Mouse (Mus musculus): ENCODE measurements around the gene Qars. TPM values are rescaled to one million over a fixed set of nuclear protein-coding genes. Genes with fewer than 3 reads are reported as not detected.
A peak's percentile ranks its signal among the peaks of the same experiment; 100 is the strongest.

The Qars gene
- polyA plus RNA-seq, 1 experiment from 2014 or later, result 119 TPM

DNA sequence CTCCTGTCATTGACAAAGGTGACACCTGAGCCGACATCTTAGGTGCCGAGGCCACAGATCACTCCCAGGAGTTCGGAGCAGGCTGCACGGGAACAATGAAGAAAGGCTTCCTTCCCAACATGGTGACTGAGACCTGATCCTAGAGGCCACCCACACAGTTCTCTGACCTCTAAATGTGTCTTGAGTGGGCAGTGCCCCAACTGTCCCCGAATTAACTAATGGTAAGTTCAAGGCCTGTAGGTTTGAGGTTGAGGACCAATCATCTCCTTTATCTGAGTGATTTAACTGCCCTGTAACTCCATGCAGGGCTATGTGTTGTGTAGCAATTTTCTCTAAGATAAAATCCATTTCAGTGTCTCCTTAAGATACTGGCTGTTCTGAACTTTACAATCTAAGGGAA lies 38.1 kb upstream of the Qars start:
- H3K9ac ChIP-seq (ENCODE audit: low read length), result no peak overlapping the region
- 62% methylated on average over 5 of the region's 5 CpGs for WGBS
- no peak for DNase-seq (ENCODE audit: low spot score)
- H3K4me2 ChIP-seq (ENCODE audit: low read length), result no peak overlapping the region
- no peak overlapping the region for H3K27ac ChIP-seq (ENCODE audit: low read depth)
- ATAC-seq (replicated peaks; ENCODE audit: low FRiP score, low TSS enrichment, low read depth), result no peak
- no peaks in the 10 kb centered on the region for H3K4me1 ChIP-seq (replicated peaks; ENCODE audit: control insufficient read depth, insufficient read depth, low read length)
- no peaks in the 10 kb centered on the region for H3K27me3 ChIP-seq (replicated peaks; ENCODE audit: control insufficient read depth, insufficient read depth, low read length)
- no peak overlapping the region for H3K4me3 ChIP-seq (ENCODE audit: low read depth, low read length)
- peaks cover 27% of the 10 kb centered on the region for H3K36me3 ChIP-seq (ENCODE audit: control insufficient read depth, insufficient read depth, low read length)
- no peaks in the 10 kb centered on the region for H3K9me3 ChIP-seq (ENCODE audit: control insufficient read depth, low read length)

DNA sequence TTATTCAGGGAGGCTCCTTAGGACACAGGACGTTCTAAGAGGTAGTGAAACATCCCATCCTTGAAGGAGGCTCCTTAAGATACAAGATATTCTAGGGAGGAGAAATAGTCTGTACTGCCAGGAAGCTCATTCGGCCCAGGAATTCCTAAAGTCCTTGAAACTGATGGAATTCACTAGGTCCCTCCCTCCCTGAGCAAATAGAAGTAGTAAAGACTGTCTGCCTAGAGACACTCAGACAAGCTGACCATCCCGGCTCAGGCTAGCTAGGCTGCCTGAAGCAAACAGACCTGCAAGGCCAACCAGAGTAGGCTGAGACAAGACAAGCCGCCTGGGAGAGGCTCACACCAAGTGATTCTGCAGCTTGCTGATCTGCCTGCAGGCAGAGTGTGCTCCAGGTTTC lies 37.7 kb upstream of the Qars start:
- Histone ChIP-seq H3K4me1 (replicated peaks; ENCODE audit: control insufficient read depth, insufficient read depth, low read length) (no peaks in the 10 kb centered on the region), H3K4me3 (ENCODE audit: low read depth, low read length) (no peak overlapping the region), H3K36me3 (ENCODE audit: control insufficient read depth, insufficient read depth, low read length) (peaks cover 23% of the 10 kb centered on the region), H3K4me2 (ENCODE audit: low read length) (no peak overlapping the region), H3K27ac (ENCODE audit: low read depth) (no peak overlapping the region), H3K27me3 (replicated peaks; ENCODE audit: control insufficient read depth, insufficient read depth, low read length) (no peaks in the 10 kb centered on the region), H3K9ac (ENCODE audit: low read length) (no peak overlapping the region), H3K9me3 (ENCODE audit: control insufficient read depth, low read length) (no peaks in the 10 kb centered on the region)
- DNase-seq (ENCODE audit: low spot score) (no peak), ATAC-seq (replicated peaks; ENCODE audit: low FRiP score, low TSS enrichment, low read depth) (no peak)
- WGBS, result 52% methylated on average over 4 of the region's 4 CpGs

DNA sequence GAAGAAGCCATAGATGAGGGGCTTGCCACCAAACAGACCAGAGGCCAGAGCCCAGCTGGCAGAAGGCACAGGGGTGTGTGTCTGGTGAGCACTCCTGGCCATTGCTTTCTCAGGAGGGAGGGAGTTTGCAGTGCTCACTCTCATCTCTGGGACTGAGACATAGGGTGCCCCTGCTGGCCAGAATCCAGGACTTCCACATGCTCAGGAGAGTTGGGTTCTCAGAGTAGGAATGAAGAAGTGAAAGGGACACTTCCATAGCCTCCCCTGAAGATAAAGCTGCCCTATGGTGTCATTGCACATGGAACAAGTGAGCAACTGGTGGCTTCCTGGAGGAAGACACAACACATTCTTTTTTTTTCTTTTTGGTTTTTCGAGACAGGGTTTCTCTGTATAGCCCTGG lies 33.0 kb upstream of the Qars start:
- 78% methylated on average over 1 of the region's 1 CpGs for WGBS
- DNase-seq (ENCODE audit: low spot score) (no peak), ATAC-seq (replicated peaks; ENCODE audit: low FRiP score, low TSS enrichment, low read depth) (no peak)
- H3K9ac ChIP-seq (ENCODE audit: low read length), result no peak overlapping the region
- no peaks in the 10 kb centered on the region for H3K27me3 ChIP-seq (replicated peaks; ENCODE audit: control insufficient read depth, insufficient read depth, low read length)
- H3K4me1 ChIP-seq (replicated peaks; ENCODE audit: control insufficient read depth, insufficient read depth, low read length), result peaks cover 6% of the 10 kb centered on the region
- H3K9me3 ChIP-seq (ENCODE audit: control insufficient read depth, low read length), result no peaks in the 10 kb centered on the region
- no peak overlapping the region for H3K27ac ChIP-seq (ENCODE audit: low read depth)
- no peak overlapping the region for H3K4me3 ChIP-seq (ENCODE audit: low read depth, low read length)
- no peak overlapping the region for H3K4me2 ChIP-seq (ENCODE audit: low read length)
- no peaks in the 10 kb centered on the region for H3K36me3 ChIP-seq (ENCODE audit: control insufficient read depth, insufficient read depth, low read length)

DNA sequence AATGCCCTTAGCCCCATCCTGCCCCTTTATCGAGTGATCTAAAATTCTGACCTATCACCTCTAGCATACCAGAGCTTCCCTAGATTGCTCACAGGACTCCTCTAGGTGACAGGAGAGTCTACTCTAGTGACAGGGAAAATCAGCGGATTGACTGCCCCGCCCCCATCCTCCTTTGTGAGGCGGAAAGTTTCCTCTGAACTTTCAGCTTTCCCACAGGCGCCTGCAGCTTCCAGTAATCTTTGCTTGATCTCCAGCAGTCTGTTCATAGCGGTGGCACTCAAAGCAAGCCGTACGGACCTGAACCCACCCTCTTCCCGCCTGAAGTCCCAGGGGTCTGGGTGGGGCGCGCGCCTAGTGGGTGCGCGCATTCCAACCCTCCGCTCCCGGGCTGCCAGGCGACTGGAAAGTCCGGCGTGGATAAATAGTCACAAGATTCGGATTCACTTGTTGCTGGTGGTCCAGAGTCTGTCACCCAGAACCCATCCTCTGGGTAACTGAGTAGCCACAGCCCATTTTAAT lies 28.8 kb upstream of the Qars start:
- H3K27ac ChIP-seq (ENCODE audit: low read depth), result peak overlapping the region; percentile 87
- H3K36me3 ChIP-seq (ENCODE audit: control insufficient read depth, insufficient read depth, low read length), result peaks cover 22% of the 10 kb centered on the region
- peaks cover 17% of the 10 kb centered on the region for H3K4me1 ChIP-seq (replicated peaks; ENCODE audit: control insufficient read depth, insufficient read depth, low read length)
- peak overlapping the region; percentile 91 for H3K4me2 ChIP-seq (ENCODE audit: low read length)
- 1% methylated on average over 20 of the region's 20 CpGs for WGBS
- DNase-seq (ENCODE audit: low spot score) (peak; percentile 92), ATAC-seq (replicated peaks; ENCODE audit: low FRiP score, low TSS enrichment, low read depth) (peak; percentile 79)
- no peaks in the 10 kb centered on the region for H3K9me3 ChIP-seq (ENCODE audit: control insufficient read depth, low read length)
- peak overlapping the region; percentile 56 for H3K9ac ChIP-seq (ENCODE audit: low read length)
- H3K4me3 ChIP-seq (ENCODE audit: low read depth, low read length), result peak overlapping the region; percentile 46
- no peaks in the 10 kb centered on the region for H3K27me3 ChIP-seq (replicated peaks; ENCODE audit: control insufficient read depth, insufficient read depth, low read length)

DNA sequence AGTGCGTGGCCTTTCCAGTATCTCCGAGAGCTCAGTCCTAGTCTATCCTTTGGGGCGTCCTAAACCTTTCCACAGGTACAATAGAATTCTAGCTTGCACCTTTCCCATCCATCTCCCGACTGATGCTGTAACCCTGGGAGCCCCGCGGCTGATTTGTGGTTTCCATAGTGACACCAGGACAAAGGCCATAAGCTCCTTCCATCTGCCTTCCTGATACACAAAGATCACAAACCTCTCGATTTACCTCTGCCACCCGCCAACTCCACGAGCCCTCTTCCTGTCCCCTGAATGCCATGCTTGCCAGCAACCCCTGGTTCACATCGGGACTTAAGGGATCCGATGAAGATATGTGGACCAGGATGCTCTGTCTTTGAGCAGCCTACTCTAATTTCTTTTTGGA lies 28.3 kb upstream of the Qars start:
- Histone ChIP-seq H3K9me3 (ENCODE audit: control insufficient read depth, low read length) (no peaks in the 10 kb centered on the region), H3K9ac (ENCODE audit: low read length) (no peak overlapping the region), H3K4me2 (ENCODE audit: low read length) (peak overlapping the region; percentile 91), H3K36me3 (ENCODE audit: control insufficient read depth, insufficient read depth, low read length) (peaks cover 28% of the 10 kb centered on the region), H3K4me3 (ENCODE audit: low read depth, low read length) (peak overlapping the region; percentile 46), H3K27ac (ENCODE audit: low read depth) (peak overlapping the region; percentile 87; the same call in 1 of the 2 replicates), H3K27me3 (replicated peaks; ENCODE audit: control insufficient read depth, insufficient read depth, low read length) (no peaks in the 10 kb centered on the region), H3K4me1 (replicated peaks; ENCODE audit: control insufficient read depth, insufficient read depth, low read length) (peaks cover 17% of the 10 kb centered on the region)
- DNase-seq (ENCODE audit: low spot score), result peak; percentile 80
- 0 out of 2 replicates have a peak, but pooled peaks have one; percentile 14 for ATAC-seq (replicated peaks; ENCODE audit: low FRiP score, low TSS enrichment, low read depth)
- WGBS, result 38% methylated on average over 11 of the region's 11 CpGs

DNA sequence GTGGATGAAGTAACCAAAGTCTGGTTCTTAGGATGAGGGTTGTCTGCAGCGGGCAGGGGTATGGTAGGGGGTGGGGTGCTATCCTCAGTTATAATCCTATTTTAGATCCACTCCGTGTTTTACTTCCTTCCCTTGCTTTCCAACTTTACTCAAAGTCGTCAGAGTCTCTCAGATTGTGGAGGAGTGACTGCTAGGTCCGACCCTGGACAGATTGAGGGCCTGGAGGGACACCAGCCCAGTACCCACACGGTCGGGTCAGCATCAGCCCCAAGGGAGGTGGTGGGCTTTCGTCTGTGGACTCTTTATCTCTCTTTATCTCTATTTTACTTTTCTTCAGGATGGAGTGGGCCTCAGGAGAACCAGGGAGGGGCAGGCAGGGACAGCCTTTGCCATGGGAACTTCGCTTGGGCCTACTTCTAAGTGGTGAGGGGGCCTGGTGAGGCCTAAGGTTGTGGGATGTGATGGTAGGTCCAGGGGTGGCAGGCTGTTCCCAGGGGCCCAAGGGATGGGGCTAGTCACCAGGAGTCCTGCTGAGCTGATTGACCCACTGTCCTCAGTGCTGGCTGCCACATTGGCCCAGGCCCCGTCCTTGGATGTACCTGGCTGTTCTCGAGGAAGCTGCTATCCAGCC lies 27.7 kb upstream of the Qars start, which contains the start of gene Lamb2:
TSS of gene Lamb2 (plus strand) at position 16 of the 631 bp plus-strand sequence.
- Histone ChIP-seq H3K9me3 (ENCODE audit: control insufficient read depth, low read length) (no peaks in the 10 kb centered on the region), H3K27ac (ENCODE audit: low read depth) (peak within 1 kb of the TSS; percentile 87), H3K4me2 (ENCODE audit: low read length) (peak within 1 kb of the TSS; percentile 91), H3K4me3 (ENCODE audit: low read depth, low read length) (peak within 1 kb of the TSS; percentile 68), H3K27me3 (replicated peaks; ENCODE audit: control insufficient read depth, insufficient read depth, low read length) (no peaks in the 10 kb centered on the region), H3K4me1 (replicated peaks; ENCODE audit: control insufficient read depth, insufficient read depth, low read length) (peaks cover 17% of the 10 kb centered on the region), H3K9ac (ENCODE audit: low read length) (peak within 1 kb of the TSS; percentile 73), H3K36me3 (ENCODE audit: control insufficient read depth, insufficient read depth, low read length) (peaks cover 32% of the 10 kb centered on the region)
- ATAC-seq (replicated peaks; ENCODE audit: low FRiP score, low TSS enrichment, low read depth) (peak; percentile 49), DNase-seq (ENCODE audit: low spot score) (peak; percentile 84)
- WGBS, result 8% methylated on average over 10 of the region's 10 CpGs

DNA sequence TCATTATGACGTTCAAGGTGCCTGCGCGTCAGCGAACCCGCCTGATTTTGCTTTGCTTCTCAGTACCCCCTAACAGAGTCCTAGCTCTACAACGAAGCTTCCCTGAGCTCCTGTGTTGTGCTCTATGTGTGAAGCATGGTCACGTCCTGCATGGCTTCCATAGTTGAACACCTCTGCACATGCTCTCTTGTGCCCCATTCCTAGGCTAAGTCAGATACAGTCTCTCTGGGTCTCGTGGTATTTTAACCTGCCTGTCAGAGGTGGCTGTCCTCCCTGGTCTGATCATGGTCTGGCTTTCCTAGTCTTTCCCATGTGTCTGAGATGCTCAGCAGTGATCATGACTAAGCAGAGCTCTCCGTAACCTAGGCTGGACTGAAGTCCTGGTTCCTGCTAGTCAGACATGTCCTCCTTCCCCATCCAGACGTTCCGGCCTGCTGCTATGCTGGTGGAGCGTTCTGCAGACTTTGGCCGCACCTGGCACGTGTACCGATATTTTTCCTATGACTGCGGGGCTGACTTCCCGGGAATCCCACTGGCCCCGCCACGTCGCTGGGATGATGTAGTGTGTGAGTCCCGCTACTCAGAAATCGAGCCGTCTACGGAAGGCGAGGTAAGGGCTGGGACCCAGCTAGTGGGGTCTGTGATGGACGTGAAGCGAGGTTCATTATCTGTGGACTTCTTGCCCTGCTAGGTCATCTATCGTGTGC lies 26.5 kb upstream of the Qars start:
- no peak for DNase-seq (ENCODE audit: low spot score)
- H3K4me3 ChIP-seq (ENCODE audit: low read depth, low read length), result no peak overlapping the region
- ATAC-seq (replicated peaks; ENCODE audit: low FRiP score, low TSS enrichment, low read depth), result no peak
- H3K9ac ChIP-seq (ENCODE audit: low read length), result peak overlapping the region; percentile 73; the same call in 1 of the 2 replicates
- H3K27ac ChIP-seq (ENCODE audit: low read depth), result no peak overlapping the region
- H3K4me1 ChIP-seq (replicated peaks; ENCODE audit: control insufficient read depth, insufficient read depth, low read length), result peaks cover 17% of the 10 kb centered on the region
- peak overlapping the region; percentile 91 for H3K4me2 ChIP-seq (ENCODE audit: low read length)
- H3K9me3 ChIP-seq (ENCODE audit: control insufficient read depth, low read length), result no peaks in the 10 kb centered on the region
- WGBS, result 90% methylated on average over 28 of the region's 28 CpGs
- peaks cover 43% of the 10 kb centered on the region for H3K36me3 ChIP-seq (ENCODE audit: control insufficient read depth, insufficient read depth, low read length)
- H3K27me3 ChIP-seq (replicated peaks; ENCODE audit: control insufficient read depth, insufficient read depth, low read length), result no peaks in the 10 kb centered on the region

DNA sequence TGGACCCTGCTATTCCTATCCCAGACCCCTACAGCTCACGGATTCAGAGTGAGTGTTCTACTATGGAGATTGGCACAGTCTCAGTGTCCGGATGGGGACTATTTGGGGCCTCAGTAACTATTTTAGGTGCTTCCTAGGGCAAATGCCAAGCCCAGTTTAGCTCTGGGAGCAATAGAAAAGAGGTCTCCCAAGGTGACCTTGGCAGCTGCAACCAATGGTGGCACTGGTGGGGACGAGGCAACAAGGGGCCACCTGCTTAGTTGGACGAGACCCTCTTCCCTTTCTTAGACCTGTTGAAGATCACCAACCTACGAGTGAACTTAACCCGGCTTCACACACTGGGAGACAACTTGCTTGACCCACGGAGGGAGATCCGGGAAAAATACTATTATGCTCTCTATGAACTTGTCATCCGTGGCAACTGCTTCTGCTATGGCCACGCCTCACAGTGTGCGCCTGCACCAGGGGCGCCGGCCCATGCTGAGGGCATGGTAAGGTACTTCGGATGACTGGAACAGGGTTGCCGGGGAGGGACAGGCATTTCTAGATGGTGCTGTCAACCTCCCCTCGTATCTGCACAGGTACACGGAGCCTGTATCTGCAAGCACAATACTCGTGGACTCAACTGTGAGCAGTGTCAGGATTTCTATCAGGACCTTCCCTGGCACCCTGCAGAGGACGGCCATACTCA lies 25.8 kb upstream of the Qars start:
- Histone ChIP-seq H3K36me3 (ENCODE audit: control insufficient read depth, insufficient read depth, low read length) (peaks cover 50% of the 10 kb centered on the region), H3K27ac (ENCODE audit: low read depth) (no peak overlapping the region), H3K4me2 (ENCODE audit: low read length) (no peak overlapping the region), H3K9ac (ENCODE audit: low read length) (no peak overlapping the region), H3K27me3 (replicated peaks; ENCODE audit: control insufficient read depth, insufficient read depth, low read length) (no peaks in the 10 kb centered on the region), H3K4me1 (replicated peaks; ENCODE audit: control insufficient read depth, insufficient read depth, low read length) (peaks cover 17% of the 10 kb centered on the region), H3K4me3 (ENCODE audit: low read depth, low read length) (no peak overlapping the region), H3K9me3 (ENCODE audit: control insufficient read depth, low read length) (no peaks in the 10 kb centered on the region)
- WGBS, result 92% methylated on average over 19 of the region's 19 CpGs
- no peak for DNase-seq (ENCODE audit: low spot score)
- no peak for ATAC-seq (replicated peaks; ENCODE audit: low FRiP score, low TSS enrichment, low read depth)
